In the genomic region with DNA sequence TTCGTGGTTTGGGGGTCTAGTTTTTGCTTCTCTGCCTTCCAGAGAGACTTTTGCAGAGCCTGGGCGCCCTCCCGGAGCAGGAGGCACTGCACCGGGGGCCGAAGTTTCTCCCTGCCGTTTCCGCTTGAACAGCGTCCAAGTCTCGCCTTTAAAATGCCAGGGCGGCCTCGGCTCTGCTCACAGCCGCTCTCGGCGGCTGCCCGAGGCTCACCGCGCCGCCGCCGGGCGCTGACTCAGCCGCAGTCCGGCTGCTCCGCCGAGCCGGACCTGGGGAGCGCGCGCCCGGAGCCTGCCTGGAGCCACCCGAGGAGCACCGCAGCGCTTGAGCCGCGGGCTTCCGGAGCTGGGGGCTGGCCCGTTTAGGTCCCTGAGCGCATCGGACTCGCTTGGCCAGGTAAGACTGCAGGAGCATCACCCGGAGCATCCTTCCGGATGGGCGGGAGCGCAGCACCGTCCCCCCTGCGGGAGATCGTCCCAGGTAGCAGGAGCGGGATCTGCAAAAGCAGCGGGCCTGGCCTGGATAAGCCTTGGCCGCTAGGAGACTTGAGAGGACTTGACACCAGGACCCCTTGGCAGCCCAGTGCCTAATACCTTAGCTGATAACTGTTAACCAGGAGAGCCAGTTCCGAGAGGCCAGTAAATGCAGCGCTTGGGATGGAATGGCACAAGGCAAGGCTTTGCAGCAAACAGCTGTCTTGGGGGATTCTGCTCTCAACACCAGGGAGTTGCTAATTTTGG, we compare ENCODE assay signal across 8 mouse cellular contexts. TPM values are rescaled to one million over a fixed set of nuclear protein-coding genes. Genes with fewer than 3 reads are reported as not detected.
A peak's percentile ranks its signal among the peaks of the same experiment; 100 is the strongest.
DNase-seq lines count a peak whose midpoint lies in the region; ATAC-seq and TF ChIP-seq lines count a peak whose summit lies in the region.

A gene (plus strand): TSS at position 159 of the 738 bp plus-strand sequence.

- H3K4me1 ChIP-seq in cerebellum, adult 2 months (ENCODE audit: control insufficient read depth, insufficient read depth, low read length), result no peaks in the 10 kb centered on the region
- H3K4me1 ChIP-seq in kidney, embryonic 14.5 days (ENCODE audit: control insufficient read depth, insufficient read depth, low read length), result 0 out of 2 replicates have a peak, but pooled peaks cover 5% of the 10 kb centered on the region
- H3K4me1 ChIP-seq in liver, adult 2 months (ENCODE audit: control insufficient read depth, insufficient read depth, low read length), result no peaks in the 10 kb centered on the region
- H3K4me1 ChIP-seq in neural tube, embryonic 12.5 days, result peaks cover 6% of the 10 kb centered on the region; the same call in 1 of the 2 replicates

- H3K36me3 ChIP-seq in kidney, embryonic 14.5 days (ENCODE audit: control insufficient read depth, insufficient read depth, low read length), result no peaks in the 10 kb centered on the region
- no peaks in the 10 kb centered on the region for H3K36me3 ChIP-seq in liver, adult 2 months (ENCODE audit: control insufficient read depth, insufficient read depth, low read length)
- no peaks in the 10 kb centered on the region for H3K36me3 ChIP-seq in neural tube, embryonic 12.5 days

- no peaks in the 10 kb centered on the region for H3K27me3 ChIP-seq in cerebellum, adult 2 months (ENCODE audit: control insufficient read depth, insufficient read depth, low read length)
- H3K27me3 ChIP-seq in kidney, embryonic 14.5 days (ENCODE audit: control insufficient read depth, insufficient read depth, low read length), result peaks cover 21% of the 10 kb centered on the region
- H3K27me3 ChIP-seq in liver, adult 2 months (ENCODE audit: control insufficient read depth, insufficient read depth, low read length), result peaks cover 29% of the 10 kb centered on the region; the same call in 1 of the 2 replicates
- peaks cover 24% of the 10 kb centered on the region for H3K27me3 ChIP-seq in neural tube, embryonic 12.5 days (replicated peaks)

- WGBS in cerebellum, adult 2 months, result 2% methylated on average over 52 of the region's 52 CpGs
- under 1% methylated on average over 52 of the region's 52 CpGs for WGBS in kidney, embryonic 14.5 days
- 3% methylated on average over 52 of the region's 52 CpGs for WGBS in liver, adult 2 months
- whole genome bisulfite sequencing in neural tube, embryonic 12.5 days, result 2% methylated on average over 52 of the region's 52 CpGs

- DNase-seq in cerebellum, adult 2 months, result peak; percentile 47 to 56
- no peak for DNase-seq in cerebellum, adult 9-10 months
- DNase-seq in cerebellum, adult 9-11 months, result peak; percentile 4
- DNase-seq in frontal cortex, postnatal 36 days (ENCODE audit: low spot score in 2 of 2), result peak; percentile 37 to 52
- DNase-seq in liver, adult 2 months (ENCODE audit: extremely low read depth, low read depth, low spot score), result peak; percentile 5

- ATAC-seq in kidney, embryonic 14.5 days (ENCODE audit: low FRiP score, low TSS enrichment), result peak; percentile 86
- ATAC-seq in neural tube, embryonic 12.5 days (ENCODE audit: low FRiP score, low read depth), result peak; percentile 88
- ATAC-seq in megakaryocyte-erythroid progenitor cell, adult 5-6 weeks (replicated peaks; ENCODE audit: low FRiP score, low TSS enrichment, poor library complexity, severe bottlenecking), result no peak

- no peak for TF ChIP-seq POLR2A in cerebellum, adult 2 months (IDR thresholded peaks at IDR 0.05; ENCODE audit: borderline replicate concordance, insufficient read depth, low read length)
- no peak for TF ChIP-seq POLR2A in liver, adult 2 months (IDR thresholded peaks at IDR 0.05; ENCODE audit: extremely low read depth, insufficient read depth, low read length)

- peak within 1 kb of the TSS; percentile 72 for H3K4me2 ChIP-seq in kidney, embryonic 14.5 days (replicated peaks; ENCODE audit: low read depth, low read length)
- H3K4me2 ChIP-seq in neural tube, embryonic 12.5 days (replicated peaks), result peak within 1 kb of the TSS; percentile 88

- TF ChIP-seq CTCF in cerebellum, adult 2 months (IDR thresholded peaks at IDR 0.05; ENCODE audit: borderline replicate concordance, insufficient read depth, low read depth, low read length), result no peak
- no peak for TF ChIP-seq CTCF in liver, adult 2 months (IDR thresholded peaks at IDR 0.05; ENCODE audit: low read depth, low read length)

- H3K27ac ChIP-seq in cerebellum, adult 2 months (ENCODE audit: insufficient read depth, low read length), result no peak within 1 kb of the TSS
- H3K27ac ChIP-seq in kidney, embryonic 14.5 days (ENCODE audit: low read depth, low read length), result no peak within 1 kb of the TSS
- no peak within 1 kb of the TSS for H3K27ac ChIP-seq in liver, adult 2 months (replicated peaks; ENCODE audit: insufficient read depth, low read depth, low read length)
- H3K27ac ChIP-seq in neural tube, embryonic 12.5 days, result no peak within 1 kb of the TSS

- H3K79me2 ChIP-seq in liver, adult 2 months (ENCODE audit: control insufficient read depth, insufficient read depth, low read length), result no peaks in the 10 kb centered on the region

- no peaks in the 10 kb centered on the region for H3K9me3 ChIP-seq in kidney, embryonic 14.5 days (ENCODE audit: control insufficient read depth, low read length)
- no peaks in the 10 kb centered on the region for H3K9me3 ChIP-seq in neural tube, embryonic 12.5 days

- H3K4me3 ChIP-seq in cerebellum, adult 2 months (replicated peaks; ENCODE audit: insufficient read depth, low read depth, low read length), result peak within 1 kb of the TSS; percentile 29
- peak within 1 kb of the TSS; percentile 41 for H3K4me3 ChIP-seq in kidney, embryonic 14.5 days (ENCODE audit: low read length)
- H3K4me3 ChIP-seq in liver, adult 2 months (ENCODE audit: insufficient read depth, low read depth, low read length), result no peak within 1 kb of the TSS
- H3K4me3 ChIP-seq in neural tube, embryonic 12.5 days, result peak within 1 kb of the TSS; percentile 50

- peak within 1 kb of the TSS; percentile 47; the same call in 1 of the 2 replicates for H3K9ac ChIP-seq in kidney, embryonic 14.5 days (ENCODE audit: low read depth, low read length)
- H3K9ac ChIP-seq in liver, adult 2 months (ENCODE audit: low read depth, low read length), result no peak within 1 kb of the TSS
- peak within 1 kb of the TSS; percentile 61 for H3K9ac ChIP-seq in neural tube, embryonic 12.5 days

RNA-seq across cellular contexts. Expression of the gene that starts here (rescaled TPM):
- 12.5 and 13.6 TPM in 2 replicates for polyA plus RNA-seq in cerebellum, adult 2 months (2012; rRNA removed)
- polyA plus RNA-seq in kidney, embryonic 14.5 days (2014; fragmentation: Nextera tagmentation; extraction: Ambion mirVana), result 0.07 TPM in 2 replicates
- total RNA-seq in liver, adult 2 months (2014; rRNA removed), result 0.07 TPM in 1 of 2 replicates, not detected in the other
- polyA plus RNA-seq in liver, adult 2 months (2012; rRNA removed), result 0.01 TPM in 1 of 2 replicates, not detected in the other
- polyA plus RNA-seq in neural tube, embryonic 12.5 days (2016; fragmentation: Nextera tagmentation; extraction: Ambion mirVana), result 0.14 and 0.38 TPM in 2 replicates
- total RNA-seq in megakaryocyte-erythroid progenitor cell, adult 5-6 weeks (2014; fragmentation: Nextera tagmentation), result not detected in 2 replicates
- total RNA-seq in megakaryocyte-erythroid progenitor cell, adult 5-6 weeks (2017), result not detected in 2 replicates

Comparison
In these comparisons a context has a peak if more than half of its experiments do, and no peak if none do; other contexts are left out.
1. Peak in ATAC-seq, H3K4me3 ChIP-seq, H3K9ac ChIP-seq and H3K4me2 ChIP-seq in kidney, embryonic 14.5 days; RNA of the gene not detected or under 1 TPM.
2. Peak in DNase-seq in liver, adult 2 months; RNA of the gene not detected or under 1 TPM.
3. Peak in ATAC-seq, H3K4me3 ChIP-seq, H3K9ac ChIP-seq and H3K4me2 ChIP-seq in neural tube, embryonic 12.5 days; RNA of the gene not detected or under 1 TPM.